Mouse (Mus musculus): ENCODE measurements around the gene Cbx5. TPM values are rescaled to one million over a fixed set of nuclear protein-coding genes. Genes with fewer than 3 reads are reported as not detected.

Cbx5 gene
- total RNA-seq, 4 experiments from 2014 or later: 25.0 to 34.2 (median 28.9) TPM

- peak; percentile 91 for DNase-seq (ENCODE audit: low spot score in 2 of 2)
These were observed 62.7 kb downstream of the Cbx5 start for GRCm38 (mm10) chr15:103176874-103177421.

DNA sequence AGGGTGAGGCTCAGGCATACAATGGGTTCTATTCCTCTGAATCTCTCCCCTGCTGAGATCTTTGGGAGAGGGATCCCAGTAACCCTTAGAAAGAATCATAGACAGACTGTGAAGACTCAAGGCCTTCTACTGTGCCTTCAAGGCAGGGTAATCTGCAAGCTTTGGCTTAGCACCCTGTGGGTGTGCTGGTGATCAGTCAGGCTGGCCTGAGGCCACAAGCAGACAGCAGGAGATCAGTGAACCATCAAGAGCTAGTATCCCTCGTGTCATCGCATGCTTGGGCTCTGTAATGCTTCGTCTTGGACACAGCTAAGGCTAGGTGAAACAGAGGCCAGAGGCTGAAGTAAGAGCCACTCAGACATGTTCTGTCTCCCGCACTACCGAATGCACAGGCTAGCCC is 66.4 kb downstream of the Cbx5 start:
- DNase-seq (ENCODE audit: low spot score in 2 of 2): no peak

GRCm38 (mm10) chr15:103172537-103172936 is 67.1 kb downstream of the Cbx5 start:
- peak; percentile 71 to 77 for DNase-seq (ENCODE audit: low spot score in 2 of 2)

DNA sequence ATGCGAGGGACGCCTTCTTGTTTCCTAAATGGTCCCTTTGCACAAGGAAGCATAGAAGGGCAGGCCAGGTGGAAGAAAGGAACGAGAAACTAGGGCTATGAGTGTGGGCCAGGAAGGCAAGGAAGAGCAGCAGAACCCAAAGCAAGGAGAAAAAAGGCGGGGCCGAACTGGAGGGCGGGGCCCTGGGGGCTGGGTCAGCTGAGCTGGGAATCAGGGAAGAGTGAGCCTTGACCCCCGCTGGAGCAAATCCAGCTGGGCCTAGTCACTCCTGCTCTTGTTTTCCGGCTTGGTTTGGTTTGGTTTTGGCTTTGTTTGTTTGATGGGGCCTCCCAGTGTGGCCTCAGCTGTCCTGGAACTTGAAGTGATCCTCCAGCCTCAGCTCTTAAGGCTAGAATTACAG is 68.3 kb downstream of the Cbx5 start:
- peak in 1 of 2 experiments; percentile 50 for DNase-seq (ENCODE audit: low spot score in 2 of 2)

DNA sequence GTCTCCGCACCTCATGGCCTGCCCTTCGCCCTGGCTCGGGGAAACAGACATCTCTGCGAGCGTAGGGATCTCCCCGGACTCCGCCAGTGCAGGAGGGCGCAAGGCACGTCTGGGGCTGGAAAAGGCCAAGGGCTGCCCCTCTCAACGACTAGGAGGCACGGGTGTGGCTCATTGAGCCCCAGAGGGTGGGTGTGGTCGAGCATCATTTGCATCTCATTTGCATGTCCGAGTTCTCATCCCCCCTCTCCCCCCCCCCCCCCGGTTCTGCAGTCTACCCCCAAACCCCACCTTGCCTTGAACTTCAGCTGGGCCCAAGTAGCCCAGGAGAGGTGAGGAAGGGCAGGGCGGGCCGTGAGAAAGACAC is 69.3 kb downstream of the Cbx5 start:
- no peak for DNase-seq (ENCODE audit: low spot score in 2 of 2)

DNA sequence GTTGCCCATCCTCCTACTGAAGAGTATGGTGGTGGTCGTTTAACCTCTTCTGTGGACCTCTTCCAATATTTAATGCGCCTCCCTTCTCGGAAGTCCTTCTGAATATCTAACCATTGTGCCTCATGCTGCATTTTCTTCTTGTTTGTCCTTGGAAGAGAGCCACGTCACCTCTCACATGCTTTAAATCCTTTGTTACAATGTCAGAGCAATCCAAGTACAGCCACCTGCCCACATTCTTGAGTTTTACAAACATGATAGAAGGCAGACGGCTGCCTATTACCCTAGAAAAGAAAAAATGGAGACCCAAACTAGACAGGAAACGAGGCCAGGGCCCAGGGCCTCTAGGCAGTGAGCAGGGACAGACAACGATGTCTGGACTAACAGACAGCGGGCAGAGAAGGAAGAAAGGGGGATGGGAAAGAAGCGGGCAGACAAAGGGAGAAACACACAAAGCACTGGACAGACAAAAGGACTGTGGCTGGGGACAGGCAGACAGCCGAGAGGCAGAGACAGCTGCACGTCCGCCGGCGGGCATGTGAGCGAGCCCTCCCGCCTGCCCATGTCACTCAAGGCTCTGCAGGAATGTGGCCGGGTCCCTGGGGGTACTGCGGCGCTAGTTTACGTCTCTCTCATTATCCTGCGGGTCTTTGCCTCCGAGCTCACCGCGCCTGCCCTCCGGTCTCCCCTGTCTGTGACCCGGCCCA is 69.9 kb downstream of the Cbx5 start:
- no peak for DNase-seq (ENCODE audit: low spot score in 2 of 2)

DNA sequence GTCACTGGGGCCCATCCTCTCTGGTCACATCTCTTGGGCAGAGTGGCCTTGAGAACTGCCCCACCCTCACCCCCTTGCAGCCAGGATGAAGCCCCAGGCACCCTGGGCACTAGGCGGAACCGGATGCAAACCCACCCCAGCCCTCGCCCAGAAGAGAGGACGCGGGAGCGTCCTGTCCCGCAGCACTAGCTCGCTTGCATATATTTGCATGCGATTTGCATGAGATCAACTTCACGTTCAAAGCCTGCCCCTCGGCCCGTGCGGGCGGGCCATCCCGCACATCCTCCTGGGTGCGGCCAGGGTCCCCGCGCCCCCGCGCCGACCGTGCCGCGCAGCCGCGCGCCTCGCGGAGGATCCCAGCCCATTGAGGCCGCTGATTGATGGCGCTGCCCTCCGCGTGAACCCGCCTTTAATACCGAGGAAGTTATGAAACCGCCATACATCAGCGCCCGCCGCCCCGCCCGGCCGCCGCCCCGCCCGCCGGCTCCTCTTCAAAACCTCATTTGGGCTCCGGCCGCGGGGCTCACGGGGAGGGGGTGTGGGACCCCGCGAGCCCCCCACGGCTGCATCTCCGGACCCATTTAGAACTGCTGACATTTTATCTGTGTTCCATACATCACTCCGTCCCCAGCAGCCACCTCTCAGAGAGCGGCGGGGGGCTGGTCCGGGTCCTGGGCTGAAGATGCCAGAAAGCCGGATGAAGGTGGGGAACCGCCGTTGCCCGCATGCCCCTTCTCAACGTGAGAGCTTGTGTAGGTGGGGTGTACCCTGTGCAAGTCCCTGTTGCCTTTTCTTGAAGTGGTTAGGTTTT is 70.6 kb downstream of the Cbx5 start:
- no peak for DNase-seq (ENCODE audit: low spot score in 2 of 2)

GRCm38 (mm10) chr15:103167786-103168185 is 71.8 kb downstream of the Cbx5 start:
- no peak for DNase-seq (ENCODE audit: low spot score in 2 of 2)

GRCm38 (mm10) chr15:103167042-103167615 is 72.5 kb downstream of the Cbx5 start, which contains the start of gene Smug1:
Gene Smug1 (minus strand): TSS chr15:103167092.
- no peak for DNase-seq (ENCODE audit: low spot score in 2 of 2)

- DNase-seq (ENCODE audit: low spot score in 2 of 2): no peak
These were observed 73.7 kb downstream of the Cbx5 start for GRCm38 (mm10) chr15:103165924-103166323.

GRCm38 (mm10) chr15:103165379-103165778 is 74.2 kb downstream of the Cbx5 start:
- DNase-seq (ENCODE audit: low spot score in 2 of 2): peak; percentile 74 to 81

GRCm38 (mm10) chr15:103163182-103163919 is 76.3 kb downstream of the Cbx5 start:
- peak; percentile 79 to 85 for DNase-seq (ENCODE audit: low spot score in 2 of 2)

GRCm38 (mm10) chr15:103157585-103157984 is 82.0 kb downstream of the Cbx5 start:
- no peak for DNase-seq (ENCODE audit: low spot score in 2 of 2)

DNA sequence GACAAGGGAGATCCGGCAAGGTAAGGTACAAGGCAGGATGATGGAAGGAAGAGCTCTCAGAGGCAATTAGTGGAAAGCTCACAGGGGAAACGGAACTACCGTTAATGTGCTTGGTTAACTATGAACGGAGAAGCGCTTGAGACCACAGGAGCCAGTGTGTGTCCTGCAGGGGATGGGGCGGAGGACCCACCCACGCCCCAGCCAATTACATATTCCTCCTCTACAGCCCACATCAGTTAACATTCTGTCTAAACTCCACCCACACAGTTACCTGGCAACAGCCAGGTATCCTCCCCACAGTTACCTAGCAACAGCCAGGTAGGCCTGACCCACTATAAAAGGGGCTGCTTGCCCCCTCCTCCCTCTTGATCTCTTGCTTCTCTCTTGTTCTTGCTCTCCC is 82.7 kb downstream of the Cbx5 start:
- DNase-seq (ENCODE audit: low spot score in 2 of 2): no peak

DNA sequence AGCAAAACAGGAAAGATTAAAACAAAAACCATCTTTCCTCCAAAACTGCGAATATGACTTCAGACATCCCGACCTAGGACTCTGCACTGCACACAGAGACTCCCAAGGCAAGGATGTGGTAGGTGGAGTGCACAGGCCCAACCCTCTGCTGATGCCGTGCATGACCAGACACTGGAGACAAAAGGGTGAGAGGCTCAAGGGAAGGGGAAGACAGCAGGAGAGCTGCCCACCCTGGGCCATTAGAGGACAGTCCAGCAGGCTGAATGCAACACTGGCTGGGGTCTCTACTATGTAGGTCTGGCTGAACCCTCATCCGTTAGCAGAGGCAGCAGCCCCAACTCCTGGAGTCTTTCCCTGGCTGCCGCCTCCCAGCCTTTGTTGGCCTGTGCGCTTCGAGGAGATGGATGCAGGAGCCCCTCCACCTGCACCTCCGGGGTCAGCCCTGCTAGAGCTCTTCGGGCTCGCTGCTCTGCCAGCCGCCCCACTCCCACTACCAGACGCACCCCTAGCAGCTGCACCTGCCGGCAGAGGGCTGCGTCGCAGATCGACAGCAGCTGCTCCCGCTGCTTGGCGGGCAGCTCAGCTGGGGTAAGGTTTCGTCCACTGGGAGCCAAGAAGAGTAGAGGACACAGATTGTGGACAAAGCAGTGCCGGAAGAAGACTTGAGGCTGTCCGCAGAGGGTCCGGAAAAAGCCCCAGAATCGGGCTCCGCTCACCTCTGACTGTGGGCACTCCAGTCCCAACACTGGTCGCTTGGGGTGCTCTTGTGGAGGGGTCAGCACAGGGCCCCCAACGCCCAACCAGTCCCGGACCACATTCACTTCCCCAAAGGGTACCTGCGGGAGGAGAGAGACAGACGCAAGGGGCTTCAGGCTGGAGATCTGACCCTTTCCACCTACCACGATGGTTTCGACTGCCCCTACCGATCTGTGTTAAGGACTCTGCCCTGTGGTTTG is 84.0 kb downstream of the Cbx5 start:
- peak in 1 of 2 experiments; percentile 70 for DNase-seq (ENCODE audit: low spot score in 2 of 2)

DNA sequence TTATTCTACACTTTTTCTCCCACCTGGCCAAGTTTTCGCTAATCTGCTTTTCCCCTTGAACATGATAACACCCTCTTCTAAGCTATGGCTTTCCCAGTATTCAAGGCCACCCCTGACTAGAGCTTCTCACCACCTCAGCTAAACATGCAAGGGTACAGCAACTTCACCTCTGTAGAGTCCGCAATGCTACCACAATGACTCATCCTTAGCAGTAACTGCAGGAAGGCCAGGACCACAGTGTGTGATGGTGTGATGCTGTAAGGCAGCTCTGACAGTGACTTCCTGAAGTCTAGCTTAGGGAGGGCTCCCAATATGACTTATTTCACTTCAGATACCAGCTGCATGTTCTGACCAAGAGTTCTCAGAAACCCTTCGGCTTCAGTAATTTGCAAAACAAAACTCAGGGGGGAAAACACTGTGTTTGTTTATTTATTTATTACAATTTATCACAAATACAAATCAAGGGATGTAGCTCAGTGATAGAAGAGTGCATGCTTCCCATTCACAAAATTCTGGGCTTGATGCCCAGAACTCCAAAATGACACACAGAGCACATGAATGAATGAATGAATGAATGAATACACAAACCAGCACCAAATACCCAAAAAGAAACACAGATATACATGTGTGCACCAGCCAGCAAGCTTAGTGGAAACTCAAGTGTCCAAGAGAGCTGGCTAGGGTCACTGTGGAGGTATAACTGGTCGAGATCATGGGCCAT is 86.6 kb downstream of the Cbx5 start:
- DNase-seq (ENCODE audit: low spot score in 2 of 2): no peak

GRCm38 (mm10) chr15:103152371-103152770 is 87.2 kb downstream of the Cbx5 start:
- no peak for DNase-seq (ENCODE audit: low spot score in 2 of 2)

GRCm38 (mm10) chr15:103147779-103148178 is 91.8 kb downstream of the Cbx5 start:
- no peak for DNase-seq (ENCODE audit: low spot score in 2 of 2)

DNA sequence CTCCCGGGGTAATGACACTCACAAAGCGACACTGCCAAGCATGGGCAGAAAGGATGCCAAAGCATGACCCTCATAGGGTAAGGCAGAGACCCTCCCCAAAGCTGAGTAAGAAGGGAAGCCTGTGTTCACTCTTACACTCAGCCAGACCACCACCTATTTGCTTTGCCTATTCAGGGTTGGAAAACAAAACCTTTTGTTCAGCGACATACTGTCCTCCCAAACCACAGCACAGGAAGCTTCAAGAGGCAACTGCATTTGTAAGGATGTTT is 92.3 kb downstream of the Cbx5 start:
- DNase-seq (ENCODE audit: low spot score in 2 of 2): no peak
